ENCODE assay signal across 24 mouse cellular contexts in genomic region chr19:57402364-57402763, GRCm38 (mm10). TPM values are rescaled to one million over a fixed set of nuclear protein-coding genes. Genes with fewer than 3 reads are reported as not detected.
DNase-seq lines count a peak whose midpoint lies in the region; ATAC-seq lines count a peak whose summit lies in the region.
"Had no signal": no experiment of that assay in that cellular context is flagged by ENCODE, and none has a peak within 500 bp of the region (broad histone marks: within the 10 kb centered on the region; RNA-seq: fewer than 3 reads in every experiment).

No protein-coding gene starts in this region.

- no peaks in the 10 kb centered on the region for H3K4me1 ChIP-seq in forebrain, embryonic 14.5 days (ENCODE audit: control insufficient read depth, insufficient read depth, low read length)
- peaks cover 6% of the 10 kb centered on the region for H3K4me1 ChIP-seq in forebrain, embryonic 15.5 days
- H3K4me1 ChIP-seq in kidney, embryonic 14.5 days (ENCODE audit: control insufficient read depth, insufficient read depth, low read length), result 0 out of 2 replicates have a peak, but pooled peaks cover 2% of the 10 kb centered on the region
- H3K4me1 ChIP-seq in kidney, embryonic 16.5 days (ENCODE audit: insufficient read depth, low read length), result peaks cover 11% of the 10 kb centered on the region; the same call in 1 of the 2 replicates
- no peaks in the 10 kb centered on the region for H3K4me1 ChIP-seq in hindbrain, embryonic 16.5 days (ENCODE audit: control insufficient read depth, insufficient read depth, low read depth, low read length)

- WGBS in forebrain, embryonic 14.5 days, result 63% methylated on average over 6 of the region's 6 CpGs
- 57% methylated on average over 6 of the region's 6 CpGs for WGBS in forebrain, embryonic 15.5 days
- WGBS in kidney, embryonic 14.5 days, result 80% methylated on average over 6 of the region's 6 CpGs
- WGBS in kidney, embryonic 16.5 days, result 76% methylated on average over 6 of the region's 6 CpGs
- WGBS in hindbrain, embryonic 16.5 days, result 40% methylated on average over 6 of the region's 6 CpGs

- H3K9me3 ChIP-seq in forebrain, embryonic 14.5 days (replicated peaks; ENCODE audit: control insufficient read depth, low read length), result no peaks in the 10 kb centered on the region
- no peaks in the 10 kb centered on the region for H3K9me3 ChIP-seq in forebrain, embryonic 15.5 days
- no peaks in the 10 kb centered on the region for H3K9me3 ChIP-seq in kidney, embryonic 14.5 days (ENCODE audit: control insufficient read depth, low read length)
- no peaks in the 10 kb centered on the region for H3K9me3 ChIP-seq in kidney, embryonic 16.5 days (ENCODE audit: low read length)
- no peaks in the 10 kb centered on the region for H3K9me3 ChIP-seq in hindbrain, embryonic 16.5 days (ENCODE audit: control insufficient read depth, low read length)
- H3K9me3 ChIP-seq: embryonic facial prominence, embryonic 10.5 days; forebrain, embryonic 10.5 days had no signal

- no peaks in the 10 kb centered on the region for H3K27me3 ChIP-seq in forebrain, embryonic 14.5 days (replicated peaks; ENCODE audit: control insufficient read depth, insufficient read depth, low read length)
- no peaks in the 10 kb centered on the region for H3K27me3 ChIP-seq in forebrain, embryonic 15.5 days
- H3K27me3 ChIP-seq in kidney, embryonic 14.5 days (ENCODE audit: control insufficient read depth, insufficient read depth, low read length), result no peaks in the 10 kb centered on the region
- no peaks in the 10 kb centered on the region for H3K27me3 ChIP-seq in kidney, embryonic 16.5 days (ENCODE audit: insufficient read depth, low read length)
- no peaks in the 10 kb centered on the region for H3K27me3 ChIP-seq in hindbrain, embryonic 16.5 days (replicated peaks; ENCODE audit: control insufficient read depth, insufficient read depth, low read length)

- no peak overlapping the region for H3K4me3 ChIP-seq in forebrain, embryonic 14.5 days (ENCODE audit: low read depth, low read length)
- H3K4me3 ChIP-seq in forebrain, embryonic 15.5 days, result no peak overlapping the region
- H3K4me3 ChIP-seq in kidney, embryonic 14.5 days (ENCODE audit: low read length), result no peak overlapping the region
- no peak overlapping the region for H3K4me3 ChIP-seq in kidney, embryonic 16.5 days (ENCODE audit: low read length)
- H3K4me3 ChIP-seq in hindbrain, embryonic 16.5 days (ENCODE audit: low read length), result no peak overlapping the region
- H3K4me3 ChIP-seq: embryonic facial prominence, embryonic 10.5 days; forebrain, embryonic 10.5 days; gastrocnemius, adult 2 months had no signal

- H3K27ac ChIP-seq in forebrain, embryonic 14.5 days (ENCODE audit: low read depth, low read length), result no peak overlapping the region
- no peak overlapping the region for H3K27ac ChIP-seq in forebrain, embryonic 15.5 days (replicated peaks)
- H3K27ac ChIP-seq in kidney, embryonic 14.5 days (ENCODE audit: low read depth, low read length), result 0 out of 2 replicates have a peak overlapping the region, but pooled peaks have one; percentile 24
- H3K27ac ChIP-seq in kidney, embryonic 16.5 days (ENCODE audit: low read length), result no peak overlapping the region
- H3K27ac ChIP-seq in hindbrain, embryonic 16.5 days (ENCODE audit: low read depth, low read length), result no peak overlapping the region
- H3K27ac ChIP-seq: embryonic facial prominence, embryonic 10.5 days; forebrain, embryonic 10.5 days; gastrocnemius, adult 2 months; macrophage had no signal

- H3K36me3 ChIP-seq in forebrain, embryonic 14.5 days (ENCODE audit: control insufficient read depth, insufficient read depth, low read length), result no peaks in the 10 kb centered on the region
- H3K36me3 ChIP-seq in forebrain, embryonic 15.5 days, result no peaks in the 10 kb centered on the region
- no peaks in the 10 kb centered on the region for H3K36me3 ChIP-seq in kidney, embryonic 14.5 days (ENCODE audit: control insufficient read depth, insufficient read depth, low read length)
- H3K36me3 ChIP-seq in kidney, embryonic 16.5 days (ENCODE audit: insufficient read depth, low read length), result no peaks in the 10 kb centered on the region
- no peaks in the 10 kb centered on the region for H3K36me3 ChIP-seq in hindbrain, embryonic 16.5 days (ENCODE audit: control insufficient read depth, insufficient read depth, low read length)
- H3K36me3 ChIP-seq: embryonic facial prominence, embryonic 10.5 days; forebrain, embryonic 10.5 days had no signal

- no peak overlapping the region for H3K9ac ChIP-seq in forebrain, embryonic 14.5 days (ENCODE audit: low read length)
- no peak overlapping the region for H3K9ac ChIP-seq in forebrain, embryonic 15.5 days (replicated peaks)
- H3K9ac ChIP-seq in kidney, embryonic 14.5 days (ENCODE audit: low read depth, low read length), result no peak overlapping the region
- H3K9ac ChIP-seq in kidney, embryonic 16.5 days (replicated peaks; ENCODE audit: low read length), result no peak overlapping the region
- H3K9ac ChIP-seq in hindbrain, embryonic 16.5 days (ENCODE audit: low read depth, low read length), result no peak overlapping the region
- H3K9ac ChIP-seq: liver, postnatal 0 days had no signal

- H3K4me2 ChIP-seq in forebrain, embryonic 14.5 days (ENCODE audit: low read length), result no peak overlapping the region
- no peak overlapping the region for H3K4me2 ChIP-seq in forebrain, embryonic 15.5 days (replicated peaks)
- H3K4me2 ChIP-seq in kidney, embryonic 14.5 days (replicated peaks; ENCODE audit: low read depth, low read length), result no peak overlapping the region
- H3K4me2 ChIP-seq in kidney, embryonic 16.5 days (replicated peaks; ENCODE audit: low read depth, low read length), result no peak overlapping the region
- no peak overlapping the region for H3K4me2 ChIP-seq in hindbrain, embryonic 16.5 days (ENCODE audit: low read length)

- ATAC-seq in forebrain, embryonic 14.5 days, result 0 out of 2 replicates have a peak, but pooled peaks have one; percentile 20
- ATAC-seq in forebrain, embryonic 15.5 days (replicated peaks), result no peak
- no peak for ATAC-seq in kidney, embryonic 14.5 days (ENCODE audit: low FRiP score, low TSS enrichment)
- ATAC-seq in kidney, embryonic 16.5 days (ENCODE audit: low FRiP score, low TSS enrichment), result no peak
- peak; percentile 30; the same call in 1 of the 2 replicates for ATAC-seq in hindbrain, embryonic 16.5 days
- ATAC-seq: inflammation-experienced regulatory T-cells, adult 6 months; liver, postnatal 0 days; lung, postnatal 0 days had no signal

- DNase-seq in forebrain, embryonic 14.5 days (ENCODE audit: low spot score), result peak; percentile 35
- DNase-seq in retina, embryonic 14.5 days (ENCODE audit: low spot score), result peak; percentile 29
- no peak for DNase-seq in adrenal gland, adult 18-20 months (ENCODE audit: low spot score in 2 of 2)
- no peak for DNase-seq in layer of hippocampus, postnatal 25 days (ENCODE audit: extremely low spot score in 1 of 2, low spot score in 1 of 2)
- DNase-seq: adrenal gland, postnatal 36 days; cerebellum, adult 11 months; cerebellum, postnatal 10 days; gastrocnemius, adult 2 months; heart, postnatal 36 days; kidney, adult 9 months; kidney, postnatal 4 days; layer of hippocampus, adult 9-11 months; liver, postnatal 0 days; right cerebral cortex, postnatal 14 days; spleen, adult 18-20 months had no signal

RNA-seq across cellular contexts. Expression of gene Fam160b1, which starts 41.9 kb away (rescaled TPM):
- polyA plus RNA-seq in forebrain, embryonic 14.5 days (2014; fragmentation: Nextera tagmentation; extraction: Ambion mirVana), result 12.7 and 15.0 TPM in 2 replicates
- polyA plus RNA-seq in forebrain, embryonic 15.5 days (2015; fragmentation: Nextera tagmentation; extraction: Ambion mirVana), result 13.8 and 15.7 TPM in 2 replicates
- 13.5 and 18.1 TPM in 2 replicates for polyA plus RNA-seq in kidney, embryonic 14.5 days (2014; fragmentation: Nextera tagmentation; extraction: Ambion mirVana)
- 13.1 and 14.3 TPM in 2 replicates for polyA plus RNA-seq in kidney, embryonic 16.5 days (2015; fragmentation: Nextera tagmentation; extraction: Ambion mirVana)
- 11.2 and 12.8 TPM in 2 replicates for polyA plus RNA-seq in hindbrain, embryonic 16.5 days (2015; fragmentation: Nextera tagmentation; extraction: Ambion mirVana)
- 10 to 100 TPM; 17.1 to 20.3 TPM for total RNA-seq in adrenal gland, adult 18-20 months (2021)
- 10 to 100 TPM; 21.1 to 21.7 TPM for total RNA-seq in layer of hippocampus, postnatal 25 days (2021)

RNA-seq across cellular contexts. Expression of gene Trub1, which starts 50.3 kb away (rescaled TPM):
- 14.9 and 15.4 TPM in 2 replicates for polyA plus RNA-seq in forebrain, embryonic 14.5 days (2014; fragmentation: Nextera tagmentation; extraction: Ambion mirVana)
- 16.3 and 17.5 TPM in 2 replicates for polyA plus RNA-seq in forebrain, embryonic 15.5 days (2015; fragmentation: Nextera tagmentation; extraction: Ambion mirVana)
- polyA plus RNA-seq in kidney, embryonic 14.5 days (2014; fragmentation: Nextera tagmentation; extraction: Ambion mirVana), result 23.4 and 33.9 TPM in 2 replicates
- 25.8 and 26.6 TPM in 2 replicates for polyA plus RNA-seq in kidney, embryonic 16.5 days (2015; fragmentation: Nextera tagmentation; extraction: Ambion mirVana)
- polyA plus RNA-seq in hindbrain, embryonic 16.5 days (2015; fragmentation: Nextera tagmentation; extraction: Ambion mirVana), result 13.7 and 14.5 TPM in 2 replicates
- total RNA-seq in adrenal gland, adult 18-20 months (2021), result 10 to 100 TPM; 10.1 to 16.8 TPM
- 10 to 100 TPM; 20.9 to 21.3 TPM for total RNA-seq in layer of hippocampus, postnatal 25 days (2021)

Comparison
In these comparisons a context has a peak if more than half of its experiments do, and no peak if none do; other contexts are left out.
1. ATAC-seq: peak in forebrain, embryonic 14.5 days (single experiment) and hindbrain, embryonic 16.5 days (single experiment); none in forebrain, embryonic 15.5 days (single experiment), kidney, embryonic 14.5 days (single experiment) and kidney, embryonic 16.5 days (single experiment).
2. DNase-seq: peak in forebrain, embryonic 14.5 days (single experiment) and retina, embryonic 14.5 days (single experiment); none in adrenal gland, adult 18-20 months (0 of 2) and layer of hippocampus, postnatal 25 days (0 of 2).